Mouse (Mus musculus): ENCODE measurements around the gene Gm4836. TPM values are rescaled to one million over a fixed set of nuclear protein-coding genes. Genes with fewer than 3 reads are reported as not detected.
"Not testable (repeated sequence)": the region's sequence is repeated elsewhere in the genome, so short reads cannot be mapped to it uniquely, and the experiment has no call there.

The Gm4836 gene
- not detected in 2 replicates for polyA plus RNA-seq (2015; fragmentation: Nextera tagmentation; extraction: Ambion mirVana)

- H3K36me3 ChIP-seq; H3K4me3 ChIP-seq (replicated peaks); H3K9me3 ChIP-seq; H3K27ac ChIP-seq; H3K9ac ChIP-seq; H3K4me2 ChIP-seq; H3K27me3 ChIP-seq (replicated peaks); ATAC-seq (ENCODE audit: insufficient read depth, low FRiP score, low read depth); H3K4me1 ChIP-seq: not testable (repeated sequence)
- no CpG with 5 or more reads among the region's 6 CpGs for WGBS
These were observed at the start of gene Gm4836 for GRCm38 (mm10) chrX:28293532-28293931. TSS of gene Gm4836 (minus strand) at chrX:28293632.

Measured in stomach, embryonic 15.5 days (tissue).